Mouse (Mus musculus): ENCODE measurements around the gene Serpina3m. TPM values are rescaled to one million over a fixed set of nuclear protein-coding genes. Genes with fewer than 3 reads are reported as not detected.
"Not testable (repeated sequence)": the region's sequence is repeated elsewhere in the genome, so short reads cannot be mapped to it uniquely, and the experiment has no call there.

Gene Serpina3m
- polyA plus RNA-seq (2021) = 0.15 TPM

DNA sequence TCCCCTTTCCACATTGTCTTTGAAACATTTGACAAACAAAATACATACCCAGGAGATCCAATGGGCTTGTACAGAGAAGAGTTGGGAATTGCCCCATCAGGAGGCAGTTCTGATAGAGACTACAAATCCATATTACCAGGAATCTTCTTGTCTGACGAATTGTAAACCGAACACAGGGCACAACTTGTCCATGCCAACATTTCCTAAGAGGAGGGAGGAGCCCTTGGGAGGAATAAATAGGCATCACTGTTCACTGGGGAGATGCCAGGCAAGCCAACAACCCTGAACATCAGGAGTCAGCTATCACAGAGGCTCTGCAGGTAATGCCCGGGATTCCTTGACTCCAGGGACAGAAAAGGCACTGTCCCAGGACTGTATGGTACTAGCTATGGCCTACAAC, at the start of gene Serpina3m, which contains the start of gene Serpina3k:
Gene Serpina3m, plus strand, starts transcription at position 261 of the 400 bp plus-strand sequence.
Gene Serpina3k, plus strand, starts transcription at position 261 of the 400 bp plus-strand sequence.
- ATAC-seq; DNase-seq (ENCODE audit: low read depth, low spot score); in situ Hi-C loops (cut with MboI; ENCODE audit: low pct_unique_long_range_greater_than_20kb); CTCF ChIA-PET; POLR2A ChIA-PET: not testable (repeated sequence)
- H3K27me3 ChIP-seq = peaks cover 13% of the 10 kb centered on the region

DNA sequence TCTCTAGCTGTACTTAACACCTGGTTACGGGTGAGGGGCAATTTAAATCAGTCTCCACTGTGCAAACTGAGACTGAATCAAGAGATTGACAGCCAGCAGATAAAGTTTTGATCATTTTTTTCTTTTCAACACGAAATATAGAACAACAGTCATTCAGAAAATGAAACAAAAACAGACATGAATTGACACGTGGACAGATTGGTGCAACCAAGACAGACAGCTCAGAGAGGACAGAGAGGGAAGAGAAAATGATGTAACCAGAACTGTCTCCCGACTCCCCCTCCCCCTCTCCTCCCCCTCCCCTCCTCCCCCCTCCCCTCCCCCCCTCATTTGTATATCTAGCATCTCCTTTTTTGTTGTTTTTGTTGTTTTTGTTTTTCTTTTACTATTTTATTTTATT, 48.4 kb upstream of the Serpina3m start:
- DNase-seq (ENCODE audit: low read depth, low spot score) (no peak), ATAC-seq (no peak)
- POLR2A ChIA-PET = interaction anchor here (0.7 kb wide), 1 partner anchor 582 kb away, joined by 3 read pairs; no protein-coding TSS in a partner anchor
- in situ Hi-C loops (cut with MboI; ENCODE audit: low pct_unique_long_range_greater_than_20kb) = no loop called here
- TF ChIP-seq CTCF (IDR thresholded peaks at IDR 0.05) = no peak
- CTCF ChIA-PET = no interaction called here
- H3K27me3 ChIP-seq = no peaks in the 10 kb centered on the region

DNA sequence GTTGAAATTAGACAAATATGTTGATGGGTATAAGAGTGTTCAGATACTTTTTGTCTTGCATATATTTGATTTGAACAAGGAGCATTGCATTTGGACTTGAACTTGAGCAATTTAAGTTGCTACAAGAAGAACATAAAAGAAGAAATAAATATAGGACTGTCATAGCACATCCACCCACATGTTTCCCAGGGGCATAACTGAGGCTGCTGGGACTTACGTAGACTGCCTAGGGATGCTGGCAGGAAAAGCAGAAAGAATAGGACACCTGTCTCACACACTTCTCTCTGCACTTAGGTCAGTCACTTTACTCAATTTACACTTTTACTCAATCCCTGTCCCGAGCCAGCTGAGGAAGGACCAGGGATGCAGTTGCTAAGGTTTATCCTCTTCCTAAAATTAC, 44.3 kb upstream of the Serpina3m start:
- CTCF ChIA-PET = no interaction called here
- POLR2A ChIA-PET = no interaction called here
- in situ Hi-C loops (cut with MboI; ENCODE audit: low pct_unique_long_range_greater_than_20kb) = no loop called here
- TF ChIP-seq CTCF (IDR thresholded peaks at IDR 0.05) = no peak
- ATAC-seq = no peak
- no peak for DNase-seq (ENCODE audit: low read depth, low spot score)
- H3K27me3 ChIP-seq = no peaks in the 10 kb centered on the region

DNA sequence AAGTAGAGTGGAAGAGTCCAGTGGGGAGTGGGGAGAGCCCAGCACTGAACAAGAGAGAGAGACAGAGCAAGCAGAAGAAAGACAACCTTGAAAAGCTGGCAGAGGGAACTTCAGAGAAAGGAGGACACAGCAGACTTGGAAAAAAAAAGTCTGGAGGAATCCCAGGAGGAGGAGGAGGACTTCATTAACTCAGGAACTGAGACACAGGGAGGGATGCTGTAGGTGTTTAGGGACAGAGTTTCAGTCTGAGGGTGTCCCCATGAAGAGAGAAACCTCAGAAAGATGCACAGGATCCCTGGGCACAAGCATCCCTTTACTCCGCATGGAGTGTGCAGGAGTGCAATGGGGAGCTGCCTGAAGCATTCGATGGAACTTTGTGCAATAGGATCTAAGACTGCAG, 40.2 kb upstream of the Serpina3m start:
- ATAC-seq (no peak), DNase-seq (ENCODE audit: low read depth, low spot score) (no peak)
- ChIA-PET CTCF (no interaction called here), POLR2A (no interaction called here)
- no peak for TF ChIP-seq CTCF (IDR thresholded peaks at IDR 0.05)
- in situ Hi-C loops (cut with MboI; ENCODE audit: low pct_unique_long_range_greater_than_20kb) = no loop called here
- peaks cover 3% of the 10 kb centered on the region for H3K27me3 ChIP-seq

DNA sequence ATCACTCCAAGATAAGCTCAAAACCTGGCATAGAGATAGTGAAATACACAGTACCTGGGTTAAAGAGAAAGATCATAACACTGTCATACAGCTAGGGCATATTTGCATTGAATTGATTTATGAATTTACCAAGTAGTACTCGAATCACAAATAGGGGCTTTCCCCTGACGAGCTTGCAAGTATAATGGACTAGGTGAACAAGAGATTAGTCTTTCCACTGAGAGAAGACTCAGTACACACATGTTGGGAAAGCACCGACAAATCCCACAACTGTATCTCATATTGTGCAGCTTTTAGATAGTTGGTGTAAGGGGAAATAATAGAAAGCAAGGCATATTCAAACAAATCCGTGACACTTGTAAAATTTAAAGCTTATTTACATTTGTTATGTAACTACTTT, 32.3 kb upstream of the Serpina3m start:
- ATAC-seq = no peak
- TF ChIP-seq CTCF (IDR thresholded peaks at IDR 0.05) = no peak
- ChIA-PET POLR2A (no interaction called here), CTCF (no interaction called here)
- H3K27me3 ChIP-seq = peaks cover 18% of the 10 kb centered on the region
- in situ Hi-C loops (cut with MboI; ENCODE audit: low pct_unique_long_range_greater_than_20kb) = no loop called here
- DNase-seq (ENCODE audit: low read depth, low spot score) = no peak

DNA sequence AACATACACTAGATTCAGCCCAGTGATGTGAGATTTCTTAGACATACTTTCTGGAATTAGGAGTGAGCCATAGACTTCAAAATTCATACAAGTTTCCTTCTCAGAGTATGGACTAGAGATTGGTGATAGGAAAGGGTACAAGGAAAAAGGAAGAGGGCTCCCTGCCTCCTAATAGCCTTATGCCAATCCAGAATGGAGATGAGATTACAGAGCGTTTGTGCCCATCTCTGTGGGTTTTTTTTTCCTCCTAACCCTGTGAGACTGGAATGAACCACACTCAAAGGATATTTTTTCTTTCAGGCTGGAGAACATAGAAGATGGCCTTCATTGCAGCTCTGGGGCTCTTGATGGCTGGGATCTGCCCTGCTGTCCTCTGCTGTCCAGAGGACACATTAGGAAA, 24.0 kb upstream of the Serpina3m start, which contains the start of gene Serpina3j:
Gene Serpina3j, plus strand, starts transcription at position 301 of the 400 bp plus-strand sequence.
- no peak for TF ChIP-seq CTCF (IDR thresholded peaks at IDR 0.05)
- no peak for ATAC-seq
- POLR2A ChIA-PET = no interaction called here
- CTCF ChIA-PET = no interaction called here
- no peak for DNase-seq (ENCODE audit: low read depth, low spot score)
- H3K27me3 ChIP-seq = peaks cover 5% of the 10 kb centered on the region
- in situ Hi-C loops (cut with MboI; ENCODE audit: low pct_unique_long_range_greater_than_20kb) = no loop called here

DNA sequence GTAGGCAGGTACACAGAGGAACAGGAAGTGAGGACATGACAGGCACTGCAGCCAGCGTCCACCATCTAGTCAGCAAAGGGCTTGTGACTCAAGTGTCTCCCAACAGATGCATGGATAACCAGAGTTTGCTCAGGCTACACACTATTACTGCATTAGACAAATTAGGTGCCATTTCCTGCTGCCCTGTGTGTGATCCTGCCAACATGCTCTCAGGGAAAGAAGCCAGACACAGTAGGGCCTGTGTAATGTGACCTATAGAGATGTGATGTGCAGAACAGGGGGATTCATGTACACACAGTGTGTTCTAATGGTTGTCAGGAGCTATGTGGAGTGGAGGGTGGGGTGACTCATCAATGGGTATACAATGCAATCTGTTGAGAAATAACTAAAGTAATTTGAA, 15.8 kb upstream of the Serpina3m start:
- POLR2A ChIA-PET = no interaction called here
- no peak for ATAC-seq
- TF ChIP-seq CTCF (IDR thresholded peaks at IDR 0.05) = no peak

DNA sequence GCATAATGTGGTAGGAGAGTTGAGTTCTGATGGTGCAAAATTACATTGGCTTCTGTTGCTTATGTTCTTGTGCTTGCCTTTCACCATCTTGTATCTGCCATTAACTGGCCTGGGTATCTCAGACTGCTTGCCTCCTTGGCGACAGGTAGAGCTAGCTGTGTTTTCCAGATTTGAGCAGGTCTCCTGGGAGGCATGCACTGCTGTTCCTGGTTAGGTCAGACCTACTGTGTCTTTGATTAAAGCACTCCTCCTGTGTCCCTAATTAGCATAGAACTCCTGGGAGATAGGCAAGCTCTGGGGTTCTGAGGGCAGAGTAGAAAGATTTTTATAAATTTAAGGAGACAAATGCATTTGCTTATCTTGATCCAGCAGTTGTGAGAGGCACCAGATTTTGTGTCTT, 6.6 kb upstream of the Serpina3m start:
- in situ Hi-C loops (cut with MboI; ENCODE audit: low pct_unique_long_range_greater_than_20kb) = no loop called here
- CTCF ChIA-PET = no interaction called here
- H3K27me3 ChIP-seq = peaks cover 36% of the 10 kb centered on the region

More for the DNA sequence above, 15.8 kb upstream of the Serpina3m start:
- CTCF ChIA-PET = no interaction called here
- in situ Hi-C loops (cut with MboI; ENCODE audit: low pct_unique_long_range_greater_than_20kb) = no loop called here
- no peaks in the 10 kb centered on the region for H3K27me3 ChIP-seq
- DNase-seq (ENCODE audit: low read depth, low spot score) = no peak

DNA sequence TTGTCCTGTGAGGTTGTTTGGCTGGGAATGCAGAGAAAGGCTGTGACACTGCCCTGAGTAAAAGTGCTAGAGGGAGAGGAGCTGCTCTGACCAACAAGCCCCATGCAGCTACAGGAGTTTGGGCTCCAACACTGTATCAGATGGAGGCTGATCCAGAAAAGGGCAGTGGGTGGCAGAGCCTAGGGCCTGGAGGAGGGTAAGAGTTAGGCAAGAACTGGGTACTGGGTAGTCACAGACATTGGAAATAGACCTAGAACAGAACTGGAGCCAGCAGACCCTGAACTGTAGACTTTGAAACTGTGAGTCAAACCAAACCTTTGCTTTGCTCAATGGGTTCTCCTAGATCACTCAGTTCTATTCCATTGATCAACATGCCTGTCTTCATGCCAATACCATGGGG, 1.4 kb upstream of the Serpina3m start:
- in situ Hi-C loops (cut with MboI; ENCODE audit: low pct_unique_long_range_greater_than_20kb); CTCF ChIA-PET; DNase-seq (ENCODE audit: low read depth, low spot score); POLR2A ChIA-PET; ATAC-seq: not testable (repeated sequence)
- peaks cover 19% of the 10 kb centered on the region for H3K27me3 ChIP-seq

More for the DNA sequence above, 6.6 kb upstream of the Serpina3m start:
- ATAC-seq = no peak
- POLR2A ChIA-PET = no interaction called here
- no peak for TF ChIP-seq CTCF (IDR thresholded peaks at IDR 0.05)
- no peak for DNase-seq (ENCODE audit: low read depth, low spot score)

DNA sequence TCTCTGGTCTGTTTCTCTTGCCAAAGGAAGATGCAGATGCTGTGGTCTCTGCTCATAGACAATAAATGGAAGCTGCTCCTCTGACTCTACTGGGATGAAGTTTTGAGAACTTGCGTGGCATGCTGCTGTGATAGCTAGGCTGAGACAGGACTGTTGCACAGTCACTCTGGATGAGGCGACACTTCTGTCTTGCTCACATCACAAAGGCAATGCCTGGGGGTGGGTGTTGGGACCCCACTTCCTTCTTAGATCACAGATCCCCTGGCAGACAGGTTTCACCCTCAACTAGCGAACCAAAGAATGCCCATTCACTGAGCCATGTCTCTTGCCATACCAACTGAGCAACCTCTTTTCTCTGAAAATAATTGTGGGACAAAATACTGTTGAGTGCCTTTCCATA, 419 bp downstream of the Serpina3m start:
- ATAC-seq (no peak), DNase-seq (ENCODE audit: low read depth, low spot score) (no peak)
- ChIA-PET CTCF (no interaction called here), POLR2A (no interaction called here)
- in situ Hi-C loops (cut with MboI; ENCODE audit: low pct_unique_long_range_greater_than_20kb) = no loop called here
- no peak for TF ChIP-seq CTCF (IDR thresholded peaks at IDR 0.05)
- H3K27me3 ChIP-seq = peaks cover 13% of the 10 kb centered on the region

DNA sequence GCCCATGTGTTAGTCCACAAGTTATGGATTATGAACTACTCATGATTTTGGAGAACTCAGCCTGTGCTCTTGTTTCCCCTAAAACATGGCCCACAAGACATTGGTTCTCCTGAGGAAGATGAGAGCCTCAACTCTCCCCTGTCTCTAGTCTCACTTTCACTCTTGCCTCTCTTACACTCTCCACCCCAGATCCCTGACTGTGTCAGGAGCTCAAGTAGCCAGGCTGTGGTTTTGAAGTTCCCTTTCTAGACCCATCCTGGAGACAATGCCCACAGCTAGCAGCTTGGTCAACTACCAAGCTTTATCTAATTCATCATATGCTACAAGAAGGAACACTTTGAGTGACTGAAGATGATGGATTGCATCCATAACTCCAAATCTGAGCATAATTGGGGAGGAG, 4.2 kb downstream of the Serpina3m start:
- CTCF ChIA-PET; H3K27me3 ChIP-seq; DNase-seq (ENCODE audit: low read depth, low spot score); POLR2A ChIA-PET; in situ Hi-C loops (cut with MboI; ENCODE audit: low pct_unique_long_range_greater_than_20kb); ATAC-seq: not testable (repeated sequence)

DNA sequence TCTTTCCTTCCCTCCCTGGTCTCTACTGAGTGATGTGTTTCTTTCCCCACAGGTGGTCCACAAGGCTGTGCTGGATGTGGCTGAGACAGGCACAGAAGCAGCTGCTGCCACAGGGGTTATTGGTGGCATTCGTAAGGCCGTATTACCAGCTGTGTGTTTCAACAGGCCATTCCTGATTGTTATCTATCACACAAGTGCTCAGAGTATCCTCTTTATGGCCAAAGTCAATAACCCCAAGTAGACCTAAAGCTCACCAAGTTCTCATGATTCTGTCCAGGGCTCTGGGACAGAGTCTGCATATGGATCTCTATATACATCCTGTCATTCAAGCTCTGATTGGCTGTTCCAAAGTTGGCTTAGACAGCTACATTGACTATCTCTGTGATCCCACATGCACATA, 6.9 kb downstream of the Serpina3m start:
- peaks cover 7% of the 10 kb centered on the region for H3K27me3 ChIP-seq
- ChIA-PET POLR2A (no interaction called here), CTCF (no interaction called here)
- DNase-seq (ENCODE audit: low read depth, low spot score) (no peak), ATAC-seq (no peak)
- in situ Hi-C loops (cut with MboI; ENCODE audit: low pct_unique_long_range_greater_than_20kb) = no loop called here
- no peak for TF ChIP-seq CTCF (IDR thresholded peaks at IDR 0.05)

Data from Patski (cell line).